Mouse (Mus musculus) lung, embryonic 15.5 days (tissue): ENCODE data around the gene Capn9. TPM values are rescaled to one million over a fixed set of nuclear protein-coding genes. Genes with fewer than 3 reads are reported as not detected.
A peak's percentile ranks its signal among the peaks of the same experiment; 100 is the strongest.

Experiments
- ATAC-seq: fragments of 200-750 bp; cut with Nextera tagmentation; 2 replicates; pipeline ENCODE4 v1.8.0; 2017; ENCODE audit warnings: moderate number of reproducible peaks, borderline replicate concordance; ENCODE audit not compliant: low FRiP score, low TSS enrichment; ENCODE audit errors: extremely low read depth
- H3K27ac ChIP-seq: fragments of 300-500 bp; sonication (generic); 2 replicates; pipeline ENCODE4 v1.5.1; 2015; ENCODE audit warnings: moderate library complexity, mild to moderate bottlenecking, inconsistent platforms
- H3K27me3 ChIP-seq: fragments of 300-500 bp; sonication (generic); 2 replicates; pipeline ENCODE4 v1.6.1; 2015; ENCODE audit warnings: inconsistent platforms
- H3K36me3 ChIP-seq: fragments of 300-500 bp; sonication (generic); 2 replicates; pipeline ENCODE4 v1.6.1; 2015; ENCODE audit warnings: inconsistent platforms
- H3K4me1 ChIP-seq: fragments of 300-500 bp; sonication (generic); 2 replicates; pipeline ENCODE4 v1.6.1; 2015; ENCODE audit warnings: inconsistent platforms
- H3K4me2 ChIP-seq: fragments of 300-500 bp; sonication (generic); 2 replicates; pipeline ENCODE4 v1.6.1; 2015; ENCODE audit warnings: inconsistent platforms, mild to moderate bottlenecking, moderate library complexity
- H3K4me3 ChIP-seq: fragments of 300-500 bp; sonication (generic); 2 replicates; pipeline ENCODE4 v1.5.1; 2015; ENCODE audit warnings: mild to moderate bottlenecking, inconsistent platforms
- H3K9ac ChIP-seq: fragments of 300-500 bp; sonication (generic); 2 replicates; pipeline ENCODE4 v1.6.1; 2015; ENCODE audit warnings: inconsistent platforms
- H3K9me3 ChIP-seq: fragments of 300-500 bp; sonication (generic); 2 replicates; pipeline ENCODE4 v1.6.1; 2016; ENCODE audit warnings: inconsistent platforms
- WGBS: fragments of 180-500 bp; shearing (Covaris S2); methylation state at CpG from one replicate; pipeline ENCODE4 v1.1.7; 2015; 5-methylcytosine and 5-hydroxymethylcytosine counted together
- polyA plus RNA-seq: library from polyadenylated mRNA; unstranded; fragments of >200 nt; fragmentation: Nextera tagmentation; extraction: Ambion mirVana; gene quantifications from 2 replicates; pipeline ENCODE4 v1.2.1, GENCODE M21; 2015

Capn9 gene
- polyA plus RNA-seq = 0.29 and 0.50 TPM in 2 replicates

DNA sequence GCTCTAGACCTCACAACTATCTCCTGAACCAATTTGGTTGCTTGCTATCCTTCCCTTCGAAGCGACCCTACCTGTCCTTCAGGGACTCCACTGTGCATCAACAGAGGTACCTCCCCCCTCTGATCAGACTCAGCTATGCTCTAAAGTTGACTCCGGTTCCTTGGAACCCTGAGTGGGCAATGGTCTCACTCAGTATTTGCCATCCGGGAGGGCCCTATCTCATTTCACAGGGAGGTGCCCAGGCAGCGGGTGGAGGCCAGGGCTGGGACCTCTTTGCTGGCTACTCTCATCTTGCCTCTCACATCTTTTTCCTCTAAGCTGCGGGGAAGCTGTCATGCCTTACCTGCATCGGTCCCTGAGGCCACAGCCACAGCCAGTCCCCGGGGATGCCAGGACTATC is at the start of gene Capn9:
Gene Capn9, plus strand, starts transcription at position 301 of the 400 bp plus-strand sequence.
- H3K9ac ChIP-seq = no peak within 1 kb of the TSS
- H3K9me3 ChIP-seq = no peaks in the 10 kb centered on the region
- ATAC-seq = no peak
- 70% methylated on average over 8 of the region's 8 CpGs for WGBS
- H3K36me3 ChIP-seq = no peaks in the 10 kb centered on the region
- no peak within 1 kb of the TSS for H3K4me3 ChIP-seq
- peak within 1 kb of the TSS; percentile 48 for H3K27ac ChIP-seq
- H3K27me3 ChIP-seq = no peaks in the 10 kb centered on the region
- H3K4me1 ChIP-seq = peaks cover 38% of the 10 kb centered on the region
- no peak within 1 kb of the TSS for H3K4me2 ChIP-seq

DNA sequence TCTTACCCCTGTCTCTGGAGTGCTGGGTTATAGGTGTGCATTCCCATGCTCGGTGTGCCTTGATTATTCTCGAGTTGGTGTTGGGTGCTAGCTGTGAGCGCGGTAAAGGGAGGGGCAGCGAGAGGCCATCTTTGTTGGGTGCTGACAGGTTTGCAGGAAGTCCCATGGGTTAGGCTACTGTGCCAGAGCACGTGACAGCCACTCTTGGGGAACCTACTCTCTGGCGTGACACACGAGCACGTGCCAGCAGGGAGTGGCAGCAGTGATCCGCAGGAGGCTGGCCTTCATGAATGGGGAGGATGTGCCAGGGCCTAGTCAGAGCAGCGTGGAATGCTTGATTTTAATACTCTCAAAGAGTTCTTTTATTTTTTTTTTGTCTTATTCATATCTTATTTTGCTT is 49.6 kb upstream of the Capn9 start:
- no peak for ATAC-seq
- Histone ChIP-seq H3K36me3 (peaks cover 32% of the 10 kb centered on the region), H3K4me3 (no peak overlapping the region), H3K27me3 (no peaks in the 10 kb centered on the region), H3K27ac (no peak overlapping the region), H3K4me2 (no peak overlapping the region), H3K9me3 (no peaks in the 10 kb centered on the region), H3K4me1 (peaks cover 16% of the 10 kb centered on the region), H3K9ac (no peak overlapping the region)
- WGBS = 92% methylated on average over 11 of the region's 11 CpGs

DNA sequence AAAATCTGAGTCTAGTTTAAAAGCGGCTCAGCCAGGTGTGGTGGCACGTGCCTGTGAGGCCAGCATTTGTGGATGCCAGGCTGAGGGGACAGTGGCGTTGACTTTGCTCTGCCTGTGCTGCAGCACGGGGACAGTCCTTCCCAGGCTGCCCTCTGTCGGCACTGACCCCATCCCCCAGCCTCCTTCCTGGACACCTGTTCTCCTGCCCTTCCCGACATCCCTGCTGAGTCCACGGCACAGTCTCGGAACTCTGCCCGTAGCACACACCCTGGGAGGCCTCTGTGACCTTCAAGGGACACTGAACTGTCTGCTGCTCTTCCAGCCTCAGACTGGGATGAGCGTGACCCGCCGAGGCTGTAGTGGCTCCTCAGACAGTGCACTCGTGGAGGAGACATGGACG is 45.8 kb upstream of the Capn9 start:
- Histone ChIP-seq H3K36me3 (peaks cover 47% of the 10 kb centered on the region), H3K27me3 (no peaks in the 10 kb centered on the region), H3K4me1 (no peaks in the 10 kb centered on the region), H3K9ac (no peak overlapping the region), H3K9me3 (no peaks in the 10 kb centered on the region), H3K27ac (no peak overlapping the region), H3K4me2 (no peak overlapping the region), H3K4me3 (no peak overlapping the region)
- WGBS = 84% methylated on average over 14 of the region's 14 CpGs
- no peak for ATAC-seq

DNA sequence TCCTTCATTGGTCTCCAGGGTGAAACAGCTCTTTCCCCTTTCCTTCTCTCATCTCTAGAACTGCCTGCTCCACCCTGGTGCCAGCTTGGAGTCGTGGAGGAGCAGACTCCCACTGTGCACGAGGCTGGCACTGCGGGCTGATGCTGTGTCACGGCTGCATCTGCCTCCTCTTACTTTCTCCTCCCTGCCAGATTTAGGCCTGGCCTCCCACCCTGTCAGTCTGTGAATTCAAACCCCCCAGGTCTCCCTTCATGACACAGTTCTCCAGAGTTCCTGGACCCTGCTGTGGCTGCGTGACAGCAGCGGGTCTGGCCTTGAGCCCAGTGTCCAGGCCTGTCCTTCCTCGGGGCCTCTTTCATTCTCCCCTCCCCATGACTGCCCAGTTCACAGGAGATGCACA is 45.4 kb upstream of the Capn9 start:
- WGBS = 87% methylated on average over 7 of the region's 7 CpGs
- no peaks in the 10 kb centered on the region for H3K4me1 ChIP-seq
- no peak overlapping the region for H3K9ac ChIP-seq
- H3K4me2 ChIP-seq = no peak overlapping the region
- no peak overlapping the region for H3K4me3 ChIP-seq
- H3K27me3 ChIP-seq = no peaks in the 10 kb centered on the region
- peaks cover 50% of the 10 kb centered on the region for H3K36me3 ChIP-seq
- H3K9me3 ChIP-seq = no peaks in the 10 kb centered on the region
- H3K27ac ChIP-seq = no peak overlapping the region
- no peak for ATAC-seq

DNA sequence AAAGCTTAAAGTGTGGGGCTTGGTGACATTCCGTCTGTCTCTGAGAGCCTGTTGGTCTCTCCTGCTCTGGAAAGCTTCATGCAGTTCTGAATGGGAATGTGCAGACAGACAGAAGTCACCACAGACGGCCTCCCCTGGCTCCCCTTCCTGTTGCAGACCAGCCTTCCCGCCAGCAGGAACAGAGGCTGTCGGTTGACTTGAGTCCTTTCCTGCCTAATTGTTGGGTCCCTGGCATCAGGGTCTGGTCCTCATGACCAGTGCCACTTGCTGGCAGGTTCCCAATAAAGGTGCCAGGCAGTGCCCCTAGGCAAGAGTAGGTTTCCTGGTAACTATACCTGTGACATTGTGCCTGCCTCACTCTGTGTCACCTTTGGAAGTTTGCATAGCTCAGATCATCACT is 44.9 kb upstream of the Capn9 start:
- no peak overlapping the region for H3K4me3 ChIP-seq
- 85% methylated on average over 4 of the region's 4 CpGs for WGBS
- H3K9me3 ChIP-seq = no peaks in the 10 kb centered on the region
- no peak for ATAC-seq
- H3K36me3 ChIP-seq = peaks cover 50% of the 10 kb centered on the region
- no peak overlapping the region for H3K27ac ChIP-seq
- H3K27me3 ChIP-seq = no peaks in the 10 kb centered on the region
- H3K4me1 ChIP-seq = no peaks in the 10 kb centered on the region
- H3K4me2 ChIP-seq = no peak overlapping the region
- H3K9ac ChIP-seq = no peak overlapping the region

DNA sequence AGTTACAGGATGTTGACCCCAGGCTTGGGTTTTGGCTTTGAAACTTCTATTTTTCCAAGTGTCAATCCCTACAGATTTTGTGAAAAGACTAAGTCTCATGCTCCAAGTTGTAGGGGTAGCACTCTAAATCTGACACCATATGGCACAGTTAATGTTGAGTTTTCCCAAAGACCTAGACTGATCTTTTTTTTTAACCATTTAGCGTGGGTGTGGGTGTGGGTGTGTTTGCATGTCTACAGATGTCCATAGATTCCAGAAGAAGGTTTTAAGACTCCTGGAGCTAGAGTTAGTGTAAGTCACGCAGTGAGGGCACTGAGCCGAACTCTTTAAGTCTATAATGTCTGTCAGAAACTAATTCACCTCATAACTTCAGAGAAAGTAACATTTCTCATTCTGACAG is 43.3 kb upstream of the Capn9 start:
- no peaks in the 10 kb centered on the region for H3K9me3 ChIP-seq
- no peak for ATAC-seq
- H3K27ac ChIP-seq = no peak overlapping the region
- WGBS = 84% methylated on average over 3 of the region's 3 CpGs
- peaks cover 42% of the 10 kb centered on the region for H3K36me3 ChIP-seq
- no peak overlapping the region for H3K9ac ChIP-seq
- H3K4me3 ChIP-seq = no peak overlapping the region
- H3K4me2 ChIP-seq = no peak overlapping the region
- H3K27me3 ChIP-seq = no peaks in the 10 kb centered on the region
- no peaks in the 10 kb centered on the region for H3K4me1 ChIP-seq

DNA sequence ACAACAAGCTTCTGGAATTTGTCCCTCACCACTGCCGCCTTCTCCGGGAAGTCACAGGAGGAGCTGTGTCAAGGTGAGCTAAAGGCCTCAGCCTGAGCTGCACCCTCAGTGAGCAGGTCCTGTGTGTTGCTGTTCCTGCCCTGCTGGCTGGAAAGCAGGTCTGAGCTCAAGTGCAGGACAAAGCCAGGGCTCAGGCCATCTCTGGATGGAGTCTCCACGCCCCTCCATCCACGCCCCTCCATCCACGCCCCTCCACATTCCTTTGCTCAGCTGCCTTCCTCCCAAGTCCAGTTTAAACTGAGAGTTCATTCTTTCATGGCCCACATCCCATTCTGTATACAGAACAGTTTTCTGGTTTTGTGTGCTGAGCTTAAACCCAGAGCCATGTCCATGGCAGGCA is 40.5 kb upstream of the Capn9 start:
- Histone ChIP-seq H3K4me1 (no peaks in the 10 kb centered on the region), H3K9me3 (no peaks in the 10 kb centered on the region), H3K4me2 (no peak overlapping the region), H3K27ac (no peak overlapping the region), H3K4me3 (no peak overlapping the region), H3K36me3 (peaks cover 53% of the 10 kb centered on the region), H3K27me3 (no peaks in the 10 kb centered on the region), H3K9ac (no peak overlapping the region)
- ATAC-seq = no peak
- 85% methylated on average over 5 of the region's 5 CpGs for WGBS

DNA sequence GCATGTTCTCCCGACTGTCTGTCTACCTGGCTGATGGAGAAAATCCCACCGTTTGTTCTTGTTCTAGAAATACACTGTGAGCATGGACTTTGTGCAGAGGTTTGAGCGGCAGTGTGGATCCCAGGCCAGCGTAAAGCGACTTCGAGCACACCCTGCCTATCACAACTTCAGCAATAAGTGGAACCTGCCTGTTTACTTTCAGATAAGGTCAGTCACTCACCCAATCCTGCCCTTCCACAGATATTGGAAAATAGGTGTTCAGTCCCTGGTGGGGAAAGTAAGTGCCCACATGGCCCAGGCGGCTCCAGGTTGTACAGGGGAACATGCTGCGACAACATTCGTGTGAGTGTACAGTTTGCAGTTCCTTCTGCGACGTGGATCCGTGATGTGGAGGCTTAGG is 35.0 kb upstream of the Capn9 start:
- Histone ChIP-seq H3K4me1 (no peaks in the 10 kb centered on the region), H3K9me3 (no peaks in the 10 kb centered on the region), H3K27me3 (no peaks in the 10 kb centered on the region), H3K4me2 (no peak overlapping the region), H3K27ac (no peak overlapping the region), H3K4me3 (no peak overlapping the region), H3K9ac (no peak overlapping the region), H3K36me3 (peaks cover 69% of the 10 kb centered on the region)
- WGBS = 64% methylated on average over 12 of the region's 12 CpGs
- no peak for ATAC-seq

DNA sequence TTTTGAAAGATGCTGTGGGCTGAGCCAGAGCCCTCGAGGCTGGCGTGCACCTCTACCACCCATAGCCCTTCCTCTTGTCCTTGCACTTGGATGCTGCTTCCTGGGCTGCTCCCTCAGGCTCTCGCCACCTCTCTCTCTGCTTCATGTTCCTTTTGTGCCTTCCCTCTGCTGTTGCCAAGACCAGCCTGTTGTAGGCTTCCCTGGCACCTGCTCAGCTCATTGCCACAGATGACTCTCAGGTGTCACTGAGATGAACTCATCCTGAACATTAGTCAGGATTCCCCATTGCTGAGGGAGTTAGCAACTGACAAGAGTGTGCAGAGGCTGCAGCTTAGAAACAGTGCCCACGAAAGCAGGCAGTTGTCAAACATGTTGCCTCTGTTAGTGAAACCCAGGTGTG is 33.9 kb upstream of the Capn9 start:
- Histone ChIP-seq H3K27me3 (no peaks in the 10 kb centered on the region), H3K27ac (no peak overlapping the region), H3K9ac (no peak overlapping the region), H3K36me3 (peaks cover 74% of the 10 kb centered on the region), H3K4me3 (no peak overlapping the region), H3K9me3 (no peaks in the 10 kb centered on the region), H3K4me1 (no peaks in the 10 kb centered on the region), H3K4me2 (no peak overlapping the region)
- no peak for ATAC-seq
- WGBS = 92% methylated on average over 4 of the region's 4 CpGs

DNA sequence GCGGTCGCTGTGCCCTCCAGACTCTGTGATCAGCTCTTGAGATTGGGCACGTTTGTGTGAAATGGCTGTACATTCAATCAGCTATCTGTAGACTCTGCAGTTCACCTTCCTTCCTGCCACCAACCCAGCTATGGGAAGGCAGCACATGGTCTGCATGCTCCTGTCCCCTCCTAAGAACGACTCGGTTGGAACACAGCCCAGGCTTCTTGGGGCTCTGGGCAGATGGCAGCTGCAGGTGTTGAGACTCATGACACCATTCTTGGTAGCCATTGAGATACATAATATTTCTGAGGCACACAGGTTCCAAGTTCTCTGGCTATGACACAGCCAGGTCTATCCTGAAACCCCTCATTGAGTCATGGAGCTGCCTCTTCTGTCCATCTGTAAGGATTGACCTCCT is 32.6 kb upstream of the Capn9 start:
- 94% methylated on average over 5 of the region's 5 CpGs for WGBS

DNA sequence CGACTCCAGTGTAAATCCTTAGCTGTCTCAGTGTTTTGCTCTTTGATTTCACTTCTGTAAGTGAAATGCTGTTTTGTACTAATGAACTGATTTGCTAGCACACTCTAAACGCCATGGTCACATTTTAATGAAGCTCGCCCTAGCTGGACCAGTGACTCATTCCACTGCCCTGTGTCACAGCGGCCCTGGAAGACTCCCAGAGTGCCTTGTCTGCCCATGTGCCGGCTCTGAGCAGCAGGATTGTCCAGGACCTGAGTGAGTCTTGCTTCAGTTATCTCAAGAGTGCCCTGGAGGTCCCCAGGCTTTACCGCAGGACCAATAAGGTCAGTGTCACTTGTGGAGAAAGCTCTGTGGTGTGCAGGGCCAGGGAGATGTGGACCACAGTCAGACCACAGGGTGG is 29.5 kb upstream of the Capn9 start:
- Histone ChIP-seq H3K4me2 (no peak overlapping the region), H3K27me3 (no peaks in the 10 kb centered on the region), H3K4me3 (no peak overlapping the region), H3K9me3 (no peaks in the 10 kb centered on the region), H3K9ac (no peak overlapping the region), H3K36me3 (peaks cover 83% of the 10 kb centered on the region), H3K4me1 (no peaks in the 10 kb centered on the region), H3K27ac (no peak overlapping the region)
- no peak for ATAC-seq
- 75% methylated on average over 6 of the region's 6 CpGs for WGBS

More for the DNA sequence above, 32.6 kb upstream of the Capn9 start:
- Histone ChIP-seq H3K27ac (no peak overlapping the region), H3K4me2 (no peak overlapping the region), H3K4me3 (no peak overlapping the region), H3K9ac (no peak overlapping the region), H3K9me3 (no peaks in the 10 kb centered on the region), H3K36me3 (peaks cover 71% of the 10 kb centered on the region), H3K4me1 (no peaks in the 10 kb centered on the region), H3K27me3 (no peaks in the 10 kb centered on the region)
- ATAC-seq = no peak

DNA sequence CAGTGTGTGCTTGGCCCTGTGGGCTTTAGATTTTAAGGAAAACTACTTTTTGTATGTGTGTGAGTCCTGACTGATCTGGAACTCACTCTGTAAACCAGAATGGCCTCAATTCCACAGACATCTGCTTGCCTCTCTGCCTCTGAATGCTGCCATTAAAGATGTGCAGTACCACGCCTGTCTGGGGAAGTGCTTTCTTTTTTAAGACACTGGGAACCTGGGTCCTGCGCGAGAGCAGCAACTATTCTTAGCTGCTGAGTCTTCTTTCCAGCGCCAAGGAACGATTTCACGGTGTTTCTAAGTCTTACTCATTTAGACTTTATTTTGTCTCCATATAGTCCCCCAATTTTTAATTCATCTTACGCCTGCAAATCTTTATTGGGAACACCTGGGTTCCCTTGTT is 29.1 kb upstream of the Capn9 start:
- Histone ChIP-seq H3K27me3 (no peaks in the 10 kb centered on the region), H3K4me3 (no peak overlapping the region), H3K27ac (no peak overlapping the region), H3K4me1 (no peaks in the 10 kb centered on the region), H3K9me3 (no peaks in the 10 kb centered on the region), H3K4me2 (no peak overlapping the region), H3K36me3 (peaks cover 85% of the 10 kb centered on the region), H3K9ac (no peak overlapping the region)
- ATAC-seq = no peak
- WGBS = 90% methylated on average over 7 of the region's 7 CpGs

DNA sequence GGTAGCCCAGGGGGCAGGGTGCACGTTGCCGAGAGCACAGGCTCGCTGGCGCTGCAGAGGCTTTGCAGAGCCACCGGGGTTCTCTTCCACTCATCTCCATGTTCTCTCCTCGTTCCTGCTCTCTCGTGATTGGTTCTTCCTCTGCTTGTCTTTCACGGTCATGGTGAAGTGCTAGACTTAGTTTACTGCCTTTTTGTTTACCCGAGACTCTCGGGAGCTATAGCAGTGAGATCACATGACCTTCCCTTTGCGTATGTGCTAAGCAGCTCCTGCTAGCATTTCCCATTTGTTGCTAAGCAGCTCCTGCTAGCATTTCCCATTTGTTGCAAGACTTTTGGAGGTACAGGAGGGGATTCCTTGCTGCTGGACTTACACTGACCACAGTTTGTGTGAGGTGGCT is 28.6 kb upstream of the Capn9 start:
- no peak overlapping the region for H3K4me2 ChIP-seq
- no peak overlapping the region for H3K27ac ChIP-seq
- no peaks in the 10 kb centered on the region for H3K9me3 ChIP-seq
- ATAC-seq = no peak
- H3K4me3 ChIP-seq = no peak overlapping the region
- H3K4me1 ChIP-seq = no peaks in the 10 kb centered on the region
- no peak overlapping the region for H3K9ac ChIP-seq
- peaks cover 85% of the 10 kb centered on the region for H3K36me3 ChIP-seq
- 42% methylated on average over 11 of the region's 11 CpGs for WGBS
- H3K27me3 ChIP-seq = no peaks in the 10 kb centered on the region
